Mouse (Mus musculus): ENCODE data around the gene Pcolce2. TPM values are rescaled to one million over a fixed set of nuclear protein-coding genes. Genes with fewer than 3 reads are reported as not detected.

The Pcolce2 gene
- polyA plus RNA-seq, 1 experiment from 2014 or later: 4.9 TPM

- no peak for ATAC-seq (ENCODE audit: low read depth)
- H3K27ac ChIP-seq (replicated peaks): no peak overlapping the region
- no peaks in the 10 kb centered on the region for H3K36me3 ChIP-seq
- no peaks in the 10 kb centered on the region for H3K9me3 ChIP-seq
- H3K9ac ChIP-seq: no peak overlapping the region
- no peak overlapping the region for H3K4me2 ChIP-seq
- peaks cover 18% of the 10 kb centered on the region for H3K4me1 ChIP-seq (replicated peaks)
- 83% methylated on average over 5 of the region's 5 CpGs for WGBS
- no peak overlapping the region for H3K4me3 ChIP-seq
- H3K27me3 ChIP-seq: peaks cover 18% of the 10 kb centered on the region
Measured at GRCm38 (mm10) chr9:95747298-95747697, 109.9 kb downstream of the Pcolce2 start.

Other genes with a start within 250 kb of the Pcolce2 start
- 8.9 and 9.5 TPM in 2 replicates for gene Chst2, start 230.9 kb upstream of the Pcolce2 start, polyA plus RNA-seq (2015; fragmentation: Nextera tagmentation; extraction: Ambion mirVana)
- 145 and 161 TPM in 2 replicates for gene U2surp, start 125.6 kb upstream of the Pcolce2 start, polyA plus RNA-seq (2015; fragmentation: Nextera tagmentation; extraction: Ambion mirVana)
- gene Paqr9, start 77.9 kb upstream of the Pcolce2 start, polyA plus RNA-seq (2015; fragmentation: Nextera tagmentation; extraction: Ambion mirVana): 4.1 and 4.3 TPM in 2 replicates
- 5.2 and 5.5 TPM in 2 replicates for gene Trpc1, start 112.8 kb downstream of the Pcolce2 start, polyA plus RNA-seq (2015; fragmentation: Nextera tagmentation; extraction: Ambion mirVana)
- gene Pls1, start 207.7 kb downstream of the Pcolce2 start, polyA plus RNA-seq (2015; fragmentation: Nextera tagmentation; extraction: Ambion mirVana): 3.1 and 5.1 TPM in 2 replicates
- 13.2 and 14.3 TPM in 2 replicates for gene Atr, start 220.0 kb downstream of the Pcolce2 start, polyA plus RNA-seq (2015; fragmentation: Nextera tagmentation; extraction: Ambion mirVana)

Measured in neural tube, embryonic 13.5 days (tissue).